Mouse (Mus musculus) limb, embryonic 10.5 days (tissue): ENCODE measurements around the gene Cfap54. TPM values are rescaled to one million over a fixed set of nuclear protein-coding genes. Genes with fewer than 3 reads are reported as not detected.

Source experiments
- DNase-seq: peaks from one replicate; pipeline ENCODE4 v3.0.0-alpha.2; 2017; ENCODE audit warnings: low spot score
- H3K27ac ChIP-seq: fragments of 300-500 bp; sonication (generic); 2 replicates; pipeline ENCODE4 v1.5.1; 2016; ENCODE audit warnings: mild to moderate bottlenecking
- H3K27me3 ChIP-seq: fragments of 300-500 bp; sonication (generic); 2 replicates; pipeline ENCODE4 v1.6.1; 2016; ENCODE audit warnings: low read depth, mild to moderate bottlenecking; ENCODE audit not compliant: poor library complexity, severe bottlenecking
- H3K36me3 ChIP-seq: fragments of 300-500 bp; sonication (generic); 2 replicates; pipeline ENCODE4 v1.6.1; 2016; ENCODE audit warnings: mild to moderate bottlenecking, moderate library complexity
- H3K4me1 ChIP-seq: fragments of 300-500 bp; sonication (generic); 2 replicates; pipeline ENCODE4 v1.6.1; 2016
- H3K4me3 ChIP-seq: fragments of 300-500 bp; sonication (generic); 2 replicates; pipeline ENCODE4 v1.5.1; 2016; ENCODE audit warnings: mild to moderate bottlenecking, moderate library complexity
- H3K9me3 ChIP-seq: fragments of 300-500 bp; sonication (generic); replicated peaks from 2 replicates; pipeline ENCODE4 v1.6.1; 2016; ENCODE audit warnings: mild to moderate bottlenecking
- WGBS: fragments of 180-500 bp; shearing (Covaris S2); methylation state at CpG from one replicate; pipeline ENCODE4 v1.1.7; 2016; 5-methylcytosine and 5-hydroxymethylcytosine counted together
- polyA plus RNA-seq: library from polyadenylated mRNA; unstranded; fragments of >200 nt; fragmentation: Nextera tagmentation; extraction: Ambion mirVana; gene quantifications from 2 replicates; pipeline ENCODE4 v1.2.1, GENCODE M21; 2016

Cfap54 gene
- polyA plus RNA-seq, 1 experiment from 2014 or later = 0.08 TPM

DNA sequence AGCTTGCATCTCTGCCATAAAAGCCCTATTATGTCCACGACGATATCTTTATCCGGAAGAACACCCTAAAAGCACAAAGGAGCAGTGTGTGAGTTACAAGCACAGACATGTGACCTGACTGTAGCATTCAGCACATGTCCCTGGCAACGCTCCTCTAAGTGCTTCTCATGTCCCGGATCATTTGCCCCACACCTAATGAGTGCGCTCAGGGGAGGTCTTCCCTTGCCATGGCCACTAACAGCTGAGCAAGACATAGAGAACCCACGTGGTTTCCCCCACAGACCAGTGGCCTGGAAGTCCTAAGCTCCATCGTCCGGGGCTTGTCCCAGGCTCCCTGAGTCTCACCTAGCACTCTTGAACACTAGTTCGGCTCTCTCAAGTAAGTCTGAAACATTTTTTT is 45.9 kb downstream of the Cfap54 start:
- H3K4me1 ChIP-seq = no peaks in the 10 kb centered on the region
- H3K9me3 ChIP-seq = no peaks in the 10 kb centered on the region
- no peaks in the 10 kb centered on the region for H3K27me3 ChIP-seq
- H3K36me3 ChIP-seq = no peaks in the 10 kb centered on the region
- no peak for DNase-seq
- WGBS = 80% methylated on average over 10 of the region's 10 CpGs
- H3K4me3 ChIP-seq = no peak overlapping the region
- no peak overlapping the region for H3K27ac ChIP-seq

GRCm38 (mm10) chr10:93023295-93023694 is 58.1 kb downstream of the Cfap54 start:
- Histone ChIP-seq H3K4me1 (no peaks in the 10 kb centered on the region), H3K4me3 (no peak overlapping the region), H3K27ac (no peak overlapping the region), H3K9me3 (no peaks in the 10 kb centered on the region), H3K36me3 (no peaks in the 10 kb centered on the region), H3K27me3 (no peaks in the 10 kb centered on the region)
- 91% methylated on average over 8 of the region's 8 CpGs for WGBS
- DNase-seq = no peak

DNA sequence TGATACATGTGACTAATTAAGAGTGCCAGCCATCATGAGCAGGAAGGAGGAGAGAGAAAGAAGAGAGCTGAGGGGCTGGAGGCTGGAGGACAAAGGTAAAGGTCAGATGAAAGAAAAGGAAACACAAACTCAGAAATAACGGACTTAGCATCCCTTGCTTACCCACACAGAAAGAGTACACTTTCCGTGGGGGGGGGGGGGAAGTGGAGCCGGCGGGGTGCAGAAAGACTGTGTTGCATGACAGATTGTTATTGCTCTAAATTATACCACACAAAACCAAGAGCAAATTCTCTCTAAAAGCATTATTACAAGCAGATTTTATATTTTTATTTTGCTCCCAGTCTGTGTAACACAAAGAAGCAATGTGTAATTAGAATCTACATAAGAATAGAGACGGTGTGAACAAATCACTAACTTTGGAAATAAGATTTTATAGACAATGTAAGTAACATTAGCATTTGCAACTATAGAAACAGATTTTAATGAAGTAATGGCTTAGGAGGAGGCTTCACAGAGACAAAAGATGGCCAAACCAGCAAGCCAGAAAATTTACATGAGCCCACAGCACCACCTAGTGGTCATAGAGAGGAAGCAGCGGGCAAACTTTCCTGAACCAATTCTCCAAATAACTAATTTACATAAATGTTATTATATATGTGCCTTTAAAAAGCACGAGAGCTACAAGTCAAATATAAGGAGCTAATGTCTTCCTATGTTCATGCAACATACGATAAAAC is 67.2 kb downstream of the Cfap54 start:
- H3K4me1 ChIP-seq = no peaks in the 10 kb centered on the region
- H3K9me3 ChIP-seq = no peaks in the 10 kb centered on the region
- no peaks in the 10 kb centered on the region for H3K27me3 ChIP-seq
- H3K27ac ChIP-seq = no peak overlapping the region
- 58% methylated on average over 8 of the region's 8 CpGs for WGBS
- peak; percentile 75 for DNase-seq
- no peak overlapping the region for H3K4me3 ChIP-seq
- no peaks in the 10 kb centered on the region for H3K36me3 ChIP-seq

DNA sequence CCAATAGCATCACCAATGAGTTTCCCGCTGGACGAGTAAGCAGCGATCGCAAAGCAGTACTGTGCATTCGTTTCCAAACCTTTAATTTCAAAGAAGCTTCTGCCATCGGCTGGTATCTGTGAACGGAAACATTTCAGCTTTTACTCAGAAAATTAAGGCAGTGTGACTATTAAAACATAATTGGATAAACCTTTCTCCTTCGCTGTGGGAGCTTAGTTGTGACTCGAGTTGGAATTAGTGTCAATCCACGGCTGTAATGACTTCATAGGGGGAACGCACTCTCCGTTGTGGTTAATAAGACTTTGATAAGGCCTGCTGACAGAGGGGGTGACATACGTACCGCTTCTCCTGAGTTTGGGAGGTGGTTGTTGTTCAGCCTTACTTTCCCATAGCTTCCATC is 70.3 kb downstream of the Cfap54 start:
- H3K9me3 ChIP-seq = no peaks in the 10 kb centered on the region
- H3K27me3 ChIP-seq = no peaks in the 10 kb centered on the region
- H3K27ac ChIP-seq = no peak overlapping the region
- DNase-seq = no peak
- no peaks in the 10 kb centered on the region for H3K36me3 ChIP-seq
- WGBS = 90% methylated on average over 14 of the region's 14 CpGs
- no peaks in the 10 kb centered on the region for H3K4me1 ChIP-seq
- no peak overlapping the region for H3K4me3 ChIP-seq

GRCm38 (mm10) chr10:93006970-93007369 is 74.4 kb downstream of the Cfap54 start:
- 69% methylated on average over 3 of the region's 3 CpGs for WGBS
- DNase-seq = no peak
- no peaks in the 10 kb centered on the region for H3K4me1 ChIP-seq

GRCm38 (mm10) chr10:93006405-93006804 is 75.0 kb downstream of the Cfap54 start:
- Histone ChIP-seq H3K27ac (no peak overlapping the region), H3K36me3 (no peaks in the 10 kb centered on the region), H3K9me3 (no peaks in the 10 kb centered on the region), H3K4me3 (no peak overlapping the region), H3K4me1 (no peaks in the 10 kb centered on the region), H3K27me3 (no peaks in the 10 kb centered on the region)
- DNase-seq = no peak
- WGBS = 93% methylated on average over 9 of the region's 9 CpGs

More at GRCm38 (mm10) chr10:93006970-93007369, 74.4 kb downstream of the Cfap54 start:
- Histone ChIP-seq H3K36me3 (no peaks in the 10 kb centered on the region), H3K9me3 (no peaks in the 10 kb centered on the region), H3K27ac (no peak overlapping the region), H3K27me3 (no peaks in the 10 kb centered on the region), H3K4me3 (no peak overlapping the region)

DNA sequence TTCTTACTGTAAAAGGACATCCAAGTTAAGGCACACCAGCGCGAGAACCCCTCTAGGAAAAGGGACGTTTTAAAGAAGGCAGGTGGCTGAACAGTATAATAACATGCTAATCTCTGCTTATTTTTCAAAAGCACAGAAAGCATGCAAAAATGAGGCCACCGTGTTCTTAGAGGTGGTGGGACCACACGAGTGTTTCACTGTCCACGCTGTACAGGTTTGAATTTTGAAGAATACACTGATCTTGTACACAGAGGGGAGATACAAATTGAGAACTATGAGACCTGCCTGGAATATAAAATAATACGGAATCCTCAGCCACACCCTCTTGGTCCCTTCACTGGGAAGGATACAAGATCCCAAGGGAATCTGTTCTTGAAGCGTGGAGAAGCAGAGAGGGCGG is 82.9 kb downstream of the Cfap54 start:
- Histone ChIP-seq H3K4me3 (no peak overlapping the region), H3K9me3 (no peaks in the 10 kb centered on the region), H3K27ac (no peak overlapping the region), H3K27me3 (no peaks in the 10 kb centered on the region), H3K4me1 (no peaks in the 10 kb centered on the region), H3K36me3 (no peaks in the 10 kb centered on the region)
- no peak for DNase-seq
- 92% methylated on average over 9 of the region's 9 CpGs for WGBS

DNA sequence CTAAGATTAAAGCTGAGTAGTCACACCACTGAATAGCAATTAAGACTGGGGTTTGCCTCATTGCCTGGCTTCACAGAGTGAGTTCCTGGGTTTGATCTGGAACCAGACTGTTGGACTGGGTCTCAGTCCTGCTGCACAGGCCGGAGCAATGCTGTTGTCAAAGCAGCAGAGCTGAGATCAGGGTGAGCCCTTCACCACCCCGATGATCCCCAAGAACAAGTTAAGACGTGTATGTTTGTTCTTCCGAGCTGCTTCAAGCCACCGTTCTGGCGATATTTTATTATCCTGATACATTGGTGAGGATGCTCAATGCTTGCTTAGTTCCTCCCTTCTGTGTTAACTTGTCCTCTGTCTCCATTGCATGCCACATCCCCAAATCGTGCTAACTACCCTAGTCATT is 86.2 kb downstream of the Cfap54 start:
- Histone ChIP-seq H3K27me3 (no peaks in the 10 kb centered on the region), H3K27ac (no peak overlapping the region), H3K9me3 (no peaks in the 10 kb centered on the region), H3K36me3 (no peaks in the 10 kb centered on the region), H3K4me3 (no peak overlapping the region), H3K4me1 (no peaks in the 10 kb centered on the region)
- WGBS = 91% methylated on average over 7 of the region's 7 CpGs
- DNase-seq = no peak

GRCm38 (mm10) chr10:92994340-92994739 is 87.1 kb downstream of the Cfap54 start:
- no peaks in the 10 kb centered on the region for H3K27me3 ChIP-seq
- no peaks in the 10 kb centered on the region for H3K36me3 ChIP-seq
- H3K9me3 ChIP-seq = no peaks in the 10 kb centered on the region
- DNase-seq = no peak
- no peaks in the 10 kb centered on the region for H3K4me1 ChIP-seq
- H3K4me3 ChIP-seq = no peak overlapping the region
- 66% methylated on average over 3 of the region's 3 CpGs for WGBS
- no peak overlapping the region for H3K27ac ChIP-seq

DNA sequence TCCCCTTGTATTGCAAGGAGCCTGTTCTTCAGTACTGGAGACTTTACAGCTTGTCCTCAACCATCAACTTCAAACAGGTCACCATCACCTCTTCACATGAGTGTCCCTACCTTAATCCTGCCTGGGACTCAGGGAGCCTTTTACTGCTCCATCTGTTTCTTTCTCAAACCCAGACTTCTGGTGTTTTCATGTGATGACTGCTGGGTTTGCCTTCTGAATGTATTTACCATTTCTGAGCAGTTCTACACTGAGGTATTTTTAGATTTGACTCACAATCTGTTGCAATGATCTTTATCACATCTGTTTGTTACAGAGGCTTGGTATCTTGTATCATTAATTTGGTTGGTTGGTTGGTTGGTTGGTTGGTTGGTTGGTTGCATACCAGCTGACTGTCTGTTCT is 88.9 kb downstream of the Cfap54 start:
- Histone ChIP-seq H3K4me1 (no peaks in the 10 kb centered on the region), H3K4me3 (no peak overlapping the region), H3K9me3 (no peaks in the 10 kb centered on the region), H3K27ac (no peak overlapping the region), H3K36me3 (no peaks in the 10 kb centered on the region), H3K27me3 (no peaks in the 10 kb centered on the region)
- no peak for DNase-seq

DNA sequence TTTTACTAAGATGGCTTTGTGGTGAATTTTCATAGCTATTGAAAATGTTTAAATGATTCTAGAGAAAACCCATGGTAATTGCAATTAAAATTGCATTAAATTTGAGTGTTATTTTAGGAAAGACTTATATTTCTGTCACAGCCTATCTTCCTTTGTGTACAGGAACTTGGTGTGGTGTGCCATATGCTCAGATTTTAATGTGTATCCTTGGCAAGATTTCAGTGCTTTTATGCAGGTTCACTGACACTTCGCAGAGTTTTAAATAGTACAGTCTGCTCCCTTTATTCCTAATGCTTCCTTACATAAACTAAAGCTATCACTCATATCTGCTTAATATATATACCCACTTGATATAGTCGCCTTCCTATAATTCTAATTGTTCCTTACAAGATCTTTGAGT is 90.8 kb downstream of the Cfap54 start:
- WGBS = 90% methylated on average over 2 of the region's 2 CpGs
- Histone ChIP-seq H3K4me3 (no peak overlapping the region), H3K36me3 (no peaks in the 10 kb centered on the region), H3K27ac (no peak overlapping the region), H3K9me3 (no peaks in the 10 kb centered on the region), H3K4me1 (no peaks in the 10 kb centered on the region), H3K27me3 (no peaks in the 10 kb centered on the region)
- no peak for DNase-seq

DNA sequence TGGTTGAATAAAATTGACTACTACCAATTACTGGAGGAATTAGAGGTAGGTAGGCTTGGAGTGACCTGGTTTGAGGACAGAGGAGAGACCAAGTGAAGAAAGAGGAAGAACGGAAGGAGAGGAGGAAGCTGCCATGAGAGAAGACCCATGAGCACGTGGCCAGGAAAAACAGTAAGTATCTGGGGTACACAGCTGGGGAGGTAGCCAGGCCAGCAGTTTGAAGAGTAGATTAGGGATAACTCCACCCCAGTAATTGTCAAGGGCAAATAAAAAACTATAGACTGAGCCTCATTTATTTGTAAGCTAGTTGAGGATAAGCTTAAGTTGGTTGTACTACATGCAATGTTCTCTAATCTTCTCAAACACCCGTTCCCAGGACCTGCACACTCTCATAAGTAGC is 116.3 kb downstream of the Cfap54 start:
- Histone ChIP-seq H3K36me3 (no peaks in the 10 kb centered on the region), H3K4me1 (no peaks in the 10 kb centered on the region), H3K27me3 (no peaks in the 10 kb centered on the region), H3K4me3 (no peak overlapping the region), H3K27ac (no peak overlapping the region), H3K9me3 (no peaks in the 10 kb centered on the region)
- DNase-seq = no peak
- 85% methylated on average over 3 of the region's 3 CpGs for WGBS

DNA sequence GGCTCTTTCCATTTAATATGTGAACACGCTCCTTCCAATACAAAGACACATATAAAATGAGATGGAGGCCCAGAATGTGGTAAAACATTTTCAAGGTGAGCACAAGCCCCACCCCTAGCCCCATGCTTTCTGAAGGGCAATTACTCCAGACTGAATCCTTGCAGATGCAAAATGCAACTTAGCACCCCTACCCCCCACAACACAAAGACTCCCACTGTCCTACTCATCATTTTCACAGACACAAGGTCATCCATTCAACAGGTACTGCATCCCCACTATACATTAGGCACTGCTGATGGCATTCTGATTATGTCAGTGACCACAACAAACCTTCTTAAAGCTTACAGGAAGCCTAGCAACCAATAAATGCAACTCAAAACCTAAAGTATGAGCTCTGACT is 131.4 kb downstream of the Cfap54 start:
- DNase-seq = no peak
- WGBS = 71% methylated on average over 1 of the region's 1 CpGs
- Histone ChIP-seq H3K4me1 (no peaks in the 10 kb centered on the region), H3K4me3 (no peak overlapping the region), H3K36me3 (no peaks in the 10 kb centered on the region), H3K9me3 (no peaks in the 10 kb centered on the region), H3K27ac (no peak overlapping the region), H3K27me3 (no peaks in the 10 kb centered on the region)
